Mouse (Mus musculus) neural tube, embryonic 15.5 days (tissue): ENCODE results near the gene Aurkb. TPM values are rescaled to one million over a fixed set of nuclear protein-coding genes. Genes with fewer than 3 reads are reported as not detected.

ENCODE experiments used
- ATAC-seq: fragments of 200-750 bp; cut with Nextera tagmentation; 2 replicates; pipeline ENCODE4 v1.8.0; 2017; ENCODE audit warnings: mild to moderate bottlenecking, moderate TSS enrichment, moderate library complexity; ENCODE audit not compliant: low FRiP score
- H3K27ac ChIP-seq: fragments of 300-500 bp; sonication (generic); replicated peaks from 2 replicates; pipeline ENCODE4 v1.5.1; 2015; ENCODE audit warnings: mild to moderate bottlenecking, inconsistent platforms
- H3K27me3 ChIP-seq: fragments of 300-500 bp; sonication (generic); replicated peaks from 2 replicates; pipeline ENCODE4 v1.6.1; 2015; ENCODE audit warnings: inconsistent platforms
- H3K36me3 ChIP-seq: fragments of 300-500 bp; sonication (generic); 2 replicates; pipeline ENCODE4 v1.6.1; 2015; ENCODE audit warnings: inconsistent platforms
- H3K4me1 ChIP-seq: fragments of 300-500 bp; sonication (generic); 2 replicates; pipeline ENCODE4 v1.6.1; 2015; ENCODE audit warnings: inconsistent platforms
- H3K4me2 ChIP-seq: fragments of 300-500 bp; sonication (generic); 2 replicates; pipeline ENCODE4 v1.6.1; 2015; ENCODE audit warnings: inconsistent platforms, mild to moderate bottlenecking, moderate library complexity
- H3K4me3 ChIP-seq: fragments of 300-500 bp; sonication (generic); replicated peaks from 2 replicates; pipeline ENCODE4 v1.5.1; 2015; ENCODE audit warnings: mild to moderate bottlenecking, inconsistent platforms
- H3K9ac ChIP-seq: fragments of 300-500 bp; sonication (generic); replicated peaks from 2 replicates; pipeline ENCODE4 v1.6.1; 2015; ENCODE audit warnings: mild to moderate bottlenecking, inconsistent platforms
- H3K9me3 ChIP-seq: fragments of 300-500 bp; sonication (generic); replicated peaks from 2 replicates; pipeline ENCODE4 v1.6.1; 2016; ENCODE audit warnings: inconsistent platforms
- WGBS: fragments of 180-500 bp; shearing (Covaris S2); methylation state at CpG from one replicate; pipeline ENCODE4 v1.1.7; 2015; ENCODE audit warnings: mixed read lengths; 5-methylcytosine and 5-hydroxymethylcytosine counted together
- polyA plus RNA-seq: library from polyadenylated mRNA; unstranded; fragments of >200 nt; fragmentation: Nextera tagmentation; extraction: Ambion mirVana; gene quantifications from 2 replicates; pipeline ENCODE4 v1.2.1, GENCODE M21; 2015

The Aurkb gene
- polyA plus RNA-seq, 1 experiment from 2014 or later: 15.6 TPM

DNA sequence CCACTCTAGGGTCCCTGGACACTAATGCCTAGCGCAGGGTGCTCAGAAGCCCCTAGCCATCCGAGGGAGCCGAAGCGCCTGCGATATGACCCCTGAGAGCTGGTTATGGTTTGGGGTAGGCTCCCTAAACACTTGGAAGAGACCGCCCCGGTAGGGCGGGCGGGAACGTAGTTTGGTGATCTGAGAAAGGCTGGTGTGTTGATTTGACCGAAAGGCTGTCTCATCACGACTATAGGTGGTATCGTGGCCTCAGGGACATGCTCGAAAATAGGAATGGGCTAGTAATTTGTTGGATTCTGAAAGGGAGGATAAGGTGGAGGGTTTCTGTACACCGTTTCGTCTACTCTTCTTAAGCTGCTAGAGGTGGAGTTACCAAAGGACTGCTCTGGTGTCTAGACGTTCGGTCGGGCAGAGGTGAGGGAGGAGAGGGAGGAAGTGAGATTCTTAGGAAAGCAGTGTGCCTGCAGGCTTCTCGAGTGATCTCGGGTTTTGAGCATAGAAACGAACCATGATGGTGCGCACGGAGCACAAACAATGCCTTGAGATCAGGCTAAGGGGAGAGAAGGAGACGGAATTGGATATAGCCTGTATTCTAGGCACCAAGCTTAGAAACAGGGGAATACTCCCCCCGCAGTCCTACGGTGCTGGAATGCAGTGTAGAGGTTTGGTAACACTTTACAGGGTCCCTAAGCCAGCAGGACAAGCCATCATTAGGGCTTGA, 50.2 kb downstream of the Aurkb start:
- no peaks in the 10 kb centered on the region for H3K9me3 ChIP-seq
- H3K4me1 ChIP-seq: peaks cover 79% of the 10 kb centered on the region
- peak overlapping the region; percentile 95 for H3K4me2 ChIP-seq

GRCm38 (mm10) chr11:69096360-69096986, 51.0 kb downstream of the Aurkb start:
- no peak for ATAC-seq
- H3K27ac ChIP-seq: peak overlapping the region; percentile 84
- peak overlapping the region; percentile 95 for H3K4me2 ChIP-seq
- H3K4me1 ChIP-seq: peaks cover 78% of the 10 kb centered on the region
- peak overlapping the region; percentile 50 for H3K4me3 ChIP-seq
- H3K9me3 ChIP-seq: no peaks in the 10 kb centered on the region
- H3K36me3 ChIP-seq: peaks cover 20% of the 10 kb centered on the region
- H3K27me3 ChIP-seq: no peaks in the 10 kb centered on the region
- peak overlapping the region; percentile 46 for H3K9ac ChIP-seq
- WGBS: 15% methylated on average over 9 of the region's 9 CpGs

More for the DNA sequence above, 50.2 kb downstream of the Aurkb start:
- Histone ChIP-seq H3K36me3 (peaks cover 21% of the 10 kb centered on the region), H3K27ac (peak overlapping the region; percentile 81), H3K27me3 (no peaks in the 10 kb centered on the region), H3K4me3 (peak overlapping the region; percentile 50), H3K9ac (peak overlapping the region; percentile 46)
- WGBS: 2% methylated on average over 27 of the region's 27 CpGs
- no peak for ATAC-seq

DNA sequence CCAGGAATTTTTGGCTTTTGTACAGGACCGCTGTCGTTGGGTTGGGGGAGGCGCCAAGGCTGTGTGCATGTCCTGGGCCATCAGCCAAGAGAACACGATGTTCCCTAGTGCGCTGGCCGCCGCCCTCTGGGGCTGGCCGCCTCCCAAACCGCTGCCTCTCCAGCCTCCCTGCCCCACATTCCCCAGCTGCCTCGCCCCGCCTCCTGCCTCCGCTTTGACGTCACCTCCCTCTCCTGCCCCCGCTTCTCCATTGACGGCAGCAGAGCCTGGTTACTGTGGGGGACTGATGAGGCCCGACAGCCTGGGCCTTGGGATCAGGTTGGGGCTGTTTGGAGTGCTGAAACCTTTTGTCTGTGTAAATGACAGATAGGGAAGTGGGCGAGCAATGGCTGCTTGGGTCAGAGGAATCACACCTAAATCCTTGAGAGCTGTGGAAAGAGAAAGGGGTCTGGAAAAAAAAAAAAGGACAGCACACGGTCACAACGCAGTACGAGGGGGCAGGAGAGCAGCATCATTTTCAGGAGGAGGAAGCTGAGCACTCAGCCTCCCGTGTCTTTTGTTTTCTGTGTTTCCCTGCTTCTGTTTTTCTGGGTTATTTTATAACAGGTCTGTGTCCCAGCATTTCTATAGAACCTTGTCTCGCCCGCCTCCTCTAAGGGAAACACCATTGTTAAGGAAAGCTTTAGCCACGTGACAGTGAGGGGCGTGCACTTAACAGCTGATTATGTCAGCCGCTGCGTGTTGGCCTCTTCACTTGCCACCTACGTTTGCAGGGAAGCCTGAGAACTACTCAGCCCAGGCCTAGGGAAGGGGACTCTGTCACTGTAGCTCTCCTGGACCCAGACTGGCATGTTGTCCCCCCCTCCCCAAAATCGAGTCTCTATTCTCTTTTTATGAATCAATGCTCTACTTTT, 51.8 kb downstream of the Aurkb start:
- peaks cover 70% of the 10 kb centered on the region for H3K4me1 ChIP-seq
- peaks cover 22% of the 10 kb centered on the region for H3K36me3 ChIP-seq
- peak overlapping the region; percentile 50 for H3K4me3 ChIP-seq
- H3K27me3 ChIP-seq: no peaks in the 10 kb centered on the region
- no peaks in the 10 kb centered on the region for H3K9me3 ChIP-seq
- H3K27ac ChIP-seq: peak overlapping the region; percentile 84
- ATAC-seq: no peak
- peak overlapping the region; percentile 95 for H3K4me2 ChIP-seq
- 2% methylated on average over 29 of the region's 29 CpGs for WGBS
- H3K9ac ChIP-seq: peak overlapping the region; percentile 21

- Histone ChIP-seq H3K27me3 (no peaks in the 10 kb centered on the region), H3K4me1 (peaks cover 67% of the 10 kb centered on the region), H3K27ac (peak overlapping the region; percentile 84), H3K9me3 (no peaks in the 10 kb centered on the region), H3K4me3 (peak overlapping the region; percentile 58), H3K4me2 (peak overlapping the region; percentile 95), H3K36me3 (peaks cover 24% of the 10 kb centered on the region), H3K9ac (peak overlapping the region; percentile 72)
- WGBS: 9% methylated on average over 8 of the region's 8 CpGs
- no peak for ATAC-seq
Measured at GRCm38 (mm10) chr11:69098039-69098761, 52.8 kb downstream of the Aurkb start.

DNA sequence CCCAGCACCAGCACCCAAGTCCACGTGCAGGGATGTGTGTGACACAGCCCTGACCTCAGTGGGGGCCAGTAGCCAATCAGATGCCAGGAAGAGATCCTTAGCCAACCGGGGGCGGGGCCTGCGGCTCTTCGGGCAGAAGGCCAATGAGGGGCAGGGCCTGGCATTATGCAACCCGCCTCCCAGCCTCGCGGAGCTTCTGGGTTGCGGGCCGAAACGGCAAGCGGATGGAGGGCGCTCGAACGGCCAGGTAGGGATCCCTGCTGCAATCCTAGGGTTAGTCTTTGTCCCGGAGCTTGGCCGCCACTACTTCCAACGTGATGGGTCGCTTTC, 53.3 kb downstream of the Aurkb start:
- Histone ChIP-seq H3K27ac (peak overlapping the region; percentile 84), H3K4me2 (peak overlapping the region; percentile 95), H3K9ac (peak overlapping the region; percentile 72), H3K36me3 (peaks cover 30% of the 10 kb centered on the region), H3K27me3 (no peaks in the 10 kb centered on the region), H3K9me3 (no peaks in the 10 kb centered on the region), H3K4me1 (peaks cover 67% of the 10 kb centered on the region), H3K4me3 (peak overlapping the region; percentile 58)
- peak; percentile 15; the same call in 1 of the 2 replicates for ATAC-seq
- WGBS: 0% methylated on average over 19 of the region's 19 CpGs

DNA sequence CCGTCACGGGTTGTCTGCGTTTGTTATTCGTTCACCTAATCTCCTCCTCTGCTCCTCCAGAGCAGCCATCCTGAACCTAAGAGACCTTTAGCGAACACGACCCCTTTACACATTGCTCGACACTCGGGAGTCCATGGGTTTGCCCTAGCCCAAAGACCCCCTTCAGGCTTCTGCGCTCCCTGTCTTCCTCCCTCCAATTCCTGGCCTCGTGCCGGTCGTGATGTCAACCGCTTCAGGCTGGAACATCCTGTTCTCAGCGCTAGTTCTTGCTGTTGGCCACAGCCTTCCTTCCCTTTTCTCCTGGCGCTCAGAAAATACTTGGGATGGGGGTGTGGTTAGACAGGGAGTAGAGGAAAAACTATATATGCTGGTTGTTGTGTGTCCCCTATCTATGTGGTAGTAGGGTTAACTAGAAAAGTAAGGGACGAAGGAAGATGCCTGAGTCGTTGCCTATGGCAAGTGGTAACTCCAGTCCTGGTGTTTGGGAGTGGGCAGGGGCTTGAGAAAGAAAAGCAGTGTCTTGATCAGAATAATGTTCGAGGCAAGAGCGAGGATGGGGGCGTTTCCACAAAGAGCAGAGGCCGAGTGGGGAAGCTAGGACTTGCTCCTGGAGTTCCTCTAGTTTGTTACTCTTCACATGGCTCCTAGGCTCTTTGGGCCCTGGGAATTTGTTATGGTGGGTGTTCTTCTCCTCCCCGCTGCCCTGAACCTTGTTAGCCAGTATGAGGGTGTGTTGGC, 53.9 kb downstream of the Aurkb start:
- WGBS: 2% methylated on average over 22 of the region's 22 CpGs
- H3K4me1 ChIP-seq: peaks cover 62% of the 10 kb centered on the region

GRCm38 (mm10) chr11:69099915-69100345, 54.5 kb downstream of the Aurkb start:
- peak overlapping the region; percentile 58 for H3K4me3 ChIP-seq
- H3K4me1 ChIP-seq: peaks cover 59% of the 10 kb centered on the region
- H3K36me3 ChIP-seq: peaks cover 41% of the 10 kb centered on the region
- no peaks in the 10 kb centered on the region for H3K9me3 ChIP-seq
- H3K9ac ChIP-seq: peak overlapping the region; percentile 72
- ATAC-seq: peak; percentile 19; the same call in 1 of the 2 replicates
- peak overlapping the region; percentile 84 for H3K27ac ChIP-seq
- H3K27me3 ChIP-seq: no peaks in the 10 kb centered on the region
- WGBS: under 1% methylated on average over 23 of the region's 23 CpGs
- H3K4me2 ChIP-seq: peak overlapping the region; percentile 95

More for the DNA sequence above, 53.9 kb downstream of the Aurkb start:
- ATAC-seq: no peak
- peak overlapping the region; percentile 72 for H3K9ac ChIP-seq
- H3K27ac ChIP-seq: peak overlapping the region; percentile 84
- peak overlapping the region; percentile 95 for H3K4me2 ChIP-seq
- peak overlapping the region; percentile 58 for H3K4me3 ChIP-seq
- H3K36me3 ChIP-seq: peaks cover 36% of the 10 kb centered on the region
- no peaks in the 10 kb centered on the region for H3K9me3 ChIP-seq
- H3K27me3 ChIP-seq: no peaks in the 10 kb centered on the region

DNA sequence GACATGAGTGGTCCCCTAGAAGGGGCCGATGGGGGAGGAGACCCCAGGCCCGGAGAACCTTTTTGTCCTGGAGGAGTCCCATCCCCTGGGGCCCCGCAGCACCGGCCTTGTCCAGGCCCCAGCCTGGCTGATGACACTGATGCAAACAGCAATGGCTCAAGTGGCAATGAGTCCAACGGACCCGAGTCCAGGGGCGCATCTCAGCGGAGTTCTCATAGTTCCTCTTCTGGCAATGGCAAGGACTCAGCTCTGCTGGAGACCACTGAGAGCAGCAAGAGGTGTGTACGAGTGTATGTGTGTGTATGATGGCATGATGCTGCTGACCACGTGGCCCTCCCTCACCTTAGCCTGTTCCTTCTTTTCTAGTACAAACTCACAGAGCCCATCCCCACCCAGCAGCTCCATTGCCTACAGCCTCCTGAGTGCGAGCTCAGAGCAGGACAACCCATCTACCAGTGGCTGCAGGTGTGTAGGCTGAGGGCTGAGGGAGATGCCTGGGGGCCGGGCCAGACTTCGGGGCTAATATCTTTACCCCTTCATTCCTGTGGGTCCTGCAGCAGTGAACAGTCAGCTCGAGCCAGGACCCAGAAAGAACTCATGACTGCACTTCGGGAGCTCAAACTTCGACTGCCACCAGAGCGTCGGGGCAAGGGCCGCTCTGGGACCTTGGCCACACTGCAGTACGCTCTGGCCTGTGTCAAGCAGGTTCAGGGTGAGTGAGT, 55.4 kb downstream of the Aurkb start:
- peaks cover 53% of the 10 kb centered on the region for H3K4me1 ChIP-seq
- WGBS: 91% methylated on average over 20 of the region's 20 CpGs

More for the DNA sequence above, 55.4 kb downstream of the Aurkb start:
- peaks cover 50% of the 10 kb centered on the region for H3K36me3 ChIP-seq
- H3K9me3 ChIP-seq: no peaks in the 10 kb centered on the region
- ATAC-seq: no peak
- peak overlapping the region; percentile 95 for H3K4me2 ChIP-seq
- no peaks in the 10 kb centered on the region for H3K27me3 ChIP-seq
- peak overlapping the region; percentile 72 for H3K9ac ChIP-seq
- H3K4me3 ChIP-seq: peak overlapping the region; percentile 58
- H3K27ac ChIP-seq: no peak overlapping the region
